Mouse (Mus musculus) lung, adult 18-20 months (tissue): Measurements from ENCODE around the gene Sdr39u1.

Source experiments
- DNase-seq, 2 experiments: peaks; one replicate each; pipeline ENCODE4 v3.0.0; 2022; ENCODE audit warnings: mixed read lengths in 2 of 2

Sdr39u1 gene

GRCm38 (mm10) chr14:55899701-55900413 is at the start of gene Sdr39u1:
TSS of gene Sdr39u1 (minus strand) at chr14:55900293.
- DNase-seq, result peak; percentile 87 to 92

- no peak for DNase-seq
These were observed 46.3 kb upstream of the Sdr39u1 start for GRCm38 (mm10) chr14:55946269-55946969.

GRCm38 (mm10) chr14:55944575-55944974 is 44.5 kb upstream of the Sdr39u1 start, which contains the start of gene Cma1:
TSS of gene Cma1 (minus strand) at chr14:55944675.
- no peak for DNase-seq

GRCm38 (mm10) chr14:55943601-55944000 is 43.5 kb upstream of the Sdr39u1 start:
- no peak for DNase-seq

GRCm38 (mm10) chr14:55940070-55940800 is 40.1 kb upstream of the Sdr39u1 start:
- no peak for DNase-seq

- peak; percentile 82 to 89 for DNase-seq
These were observed 33.5 kb upstream of the Sdr39u1 start for GRCm38 (mm10) chr14:55933586-55933985.

- DNase-seq, result no peak
These were observed 29.3 kb upstream of the Sdr39u1 start for GRCm38 (mm10) chr14:55929263-55929997.

- DNase-seq, result no peak
These were observed 26.8 kb upstream of the Sdr39u1 start for GRCm38 (mm10) chr14:55926847-55927246.

GRCm38 (mm10) chr14:55922475-55923232 is 22.6 kb upstream of the Sdr39u1 start:
- no peak for DNase-seq

GRCm38 (mm10) chr14:55918240-55919082 is 18.4 kb upstream of the Sdr39u1 start:
- DNase-seq, result peak; percentile 46 to 75

- no peak for DNase-seq
These were observed 13.3 kb upstream of the Sdr39u1 start for GRCm38 (mm10) chr14:55913406-55913805.

GRCm38 (mm10) chr14:55905518-55905917 is 5.4 kb upstream of the Sdr39u1 start:
- DNase-seq, result no peak

GRCm38 (mm10) chr14:55900414-55900755 is 292 bp upstream of the Sdr39u1 start:
- DNase-seq, result no peak

GRCm38 (mm10) chr14:55898947-55899346 is 1.1 kb downstream of the Sdr39u1 start:
- no peak for DNase-seq

GRCm38 (mm10) chr14:55897671-55898070 is 2.4 kb downstream of the Sdr39u1 start:
- no peak for DNase-seq

- no peak for DNase-seq
These were observed 13.3 kb downstream of the Sdr39u1 start for GRCm38 (mm10) chr14:55886571-55887382.

- DNase-seq, result peak; percentile 79
These were observed 14.3 kb downstream of the Sdr39u1 start for GRCm38 (mm10) chr14:55885791-55886271.

- DNase-seq, result no peak
These were observed 14.8 kb downstream of the Sdr39u1 start for GRCm38 (mm10) chr14:55885114-55885790.

- DNase-seq, result peak; percentile 93 to 95
These were observed 15.4 kb downstream of the Sdr39u1 start, which contains the start of gene Khnyn for GRCm38 (mm10) chr14:55884713-55885113. TSS of gene Khnyn (plus strand) at chr14:55884947.
